Mouse (Mus musculus): ENCODE results near the gene Kcnip1.

Gene Kcnip1

GRCm38 (mm10) chr11:33890382-33890781 lies 102.6 kb downstream of the Kcnip1 start:
- no peak for DNase-seq

- no peak for DNase-seq
These were observed 105.3 kb downstream of the Kcnip1 start for GRCm38 (mm10) chr11:33887660-33888059.

GRCm38 (mm10) chr11:33885981-33886380 lies 107.0 kb downstream of the Kcnip1 start:
- no peak for DNase-seq

- no peak for DNase-seq
These were observed 110.1 kb downstream of the Kcnip1 start for GRCm38 (mm10) chr11:33882731-33883328.

- DNase-seq: no peak
These were observed 118.0 kb downstream of the Kcnip1 start for GRCm38 (mm10) chr11:33874925-33875324.

- no peak for DNase-seq
These were observed 119.7 kb downstream of the Kcnip1 start for GRCm38 (mm10) chr11:33873071-33873781.

- no peak for DNase-seq
These were observed 120.3 kb downstream of the Kcnip1 start for GRCm38 (mm10) chr11:33872716-33873048.

- no peak for DNase-seq
These were observed 120.8 kb downstream of the Kcnip1 start for GRCm38 (mm10) chr11:33871998-33872715.

- no peak for DNase-seq
These were observed 122.7 kb downstream of the Kcnip1 start for GRCm38 (mm10) chr11:33870246-33870645.

- no peak for DNase-seq
These were observed 123.4 kb downstream of the Kcnip1 start for GRCm38 (mm10) chr11:33869559-33869958.

GRCm38 (mm10) chr11:33866775-33867174 lies 126.2 kb downstream of the Kcnip1 start:
- DNase-seq: no peak

- no peak for DNase-seq
These were observed 128.7 kb downstream of the Kcnip1 start for GRCm38 (mm10) chr11:33864245-33864644.

- no peak for DNase-seq
These were observed 131.1 kb downstream of the Kcnip1 start for GRCm38 (mm10) chr11:33861823-33862222.

- DNase-seq: no peak
These were observed 131.9 kb downstream of the Kcnip1 start for GRCm38 (mm10) chr11:33860905-33861582.

- no peak for DNase-seq
These were observed 143.3 kb downstream of the Kcnip1 start for GRCm38 (mm10) chr11:33849614-33850013.

GRCm38 (mm10) chr11:33848685-33849084 lies 144.3 kb downstream of the Kcnip1 start:
- DNase-seq: no peak

- DNase-seq: no peak
These were observed 147.0 kb downstream of the Kcnip1 start for GRCm38 (mm10) chr11:33845931-33846330.

- DNase-seq: no peak
These were observed 149.6 kb downstream of the Kcnip1 start for GRCm38 (mm10) chr11:33843294-33843864.

- DNase-seq: no peak
These were observed 153.9 kb downstream of the Kcnip1 start for GRCm38 (mm10) chr11:33839049-33839448.

GRCm38 (mm10) chr11:33829774-33830173 lies 163.2 kb downstream of the Kcnip1 start:
- no peak for DNase-seq

- no peak for DNase-seq
These were observed 165.1 kb downstream of the Kcnip1 start for GRCm38 (mm10) chr11:33827829-33828206.

GRCm38 (mm10) chr11:33827085-33827828 lies 165.7 kb downstream of the Kcnip1 start:
- no peak for DNase-seq
